Mouse (Mus musculus) heart, adult 2 months (tissue): Measurements from ENCODE around the gene Nxph4.

Experiments
- CTCF ChIP-seq: fragments of 200-600 bp; IDR thresholded peaks from 2 replicates; pipeline ENCODE4 v1.8.1; 2022; ENCODE audit warnings: antibody characterized with exemption, mild to moderate bottlenecking, moderate library complexity
- POLR2A ChIP-seq: fragments of 200-500 bp; IDR thresholded peaks from 2 replicates; pipeline ENCODE4 v1.6.1; 2011; ENCODE audit warnings: mild to moderate bottlenecking, low read depth, low read length, control low read depth; ENCODE audit not compliant: insufficient read depth

DNA sequence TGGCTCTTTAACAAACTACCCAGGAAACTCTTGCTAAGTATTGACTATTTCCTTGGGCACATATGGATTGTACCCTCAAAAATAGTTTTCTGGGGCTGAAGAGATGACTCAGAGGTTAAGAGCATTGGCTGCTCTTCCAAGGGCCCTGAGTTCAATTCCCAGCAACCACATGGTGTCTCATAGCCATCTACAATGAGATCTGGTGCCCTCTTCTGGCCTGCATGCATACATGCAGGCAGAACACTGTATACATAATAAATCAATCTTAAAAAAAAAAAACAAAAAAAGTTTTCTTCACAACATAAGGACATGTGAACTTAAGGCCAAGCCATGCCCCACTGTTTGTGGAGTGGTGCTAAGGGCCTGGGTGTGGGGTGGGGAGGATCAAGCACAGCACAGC lies 26.8 kb upstream of the Nxph4 start:
- TF ChIP-seq CTCF (peak; percentile 50), POLR2A (no peak)
